Mouse (Mus musculus) left cerebral cortex, adult 18-20 months (tissue): ENCODE measurements around the gene Hdac7. TPM values are rescaled to one million over a fixed set of nuclear protein-coding genes. Genes with fewer than 3 reads are reported as not detected.

Source experiments
- DNase-seq, 2 experiments: peaks; one replicate each; pipeline ENCODE4 v3.0.0; 2021 to 2022; ENCODE audit warnings: low spot score in 2 of 2, mixed read lengths in 1 of 2
- total RNA-seq, 2 experiments: library from RNA; stranded (reverse); gene quantifications; 2 replicates each; pipeline ENCODE4 v1.2.3; 2021

Hdac7 gene
- total RNA-seq, 2 experiments from 2014 or later, result 31.5 to 36.1 TPM

GRCm38 (mm10) chr15:97816199-97816994 lies 27.9 kb downstream of the Hdac7 start:
- no peak for DNase-seq

- DNase-seq, result no peak
Measured at GRCm38 (mm10) chr15:97815254-97815653, 29.0 kb downstream of the Hdac7 start.

DNA sequence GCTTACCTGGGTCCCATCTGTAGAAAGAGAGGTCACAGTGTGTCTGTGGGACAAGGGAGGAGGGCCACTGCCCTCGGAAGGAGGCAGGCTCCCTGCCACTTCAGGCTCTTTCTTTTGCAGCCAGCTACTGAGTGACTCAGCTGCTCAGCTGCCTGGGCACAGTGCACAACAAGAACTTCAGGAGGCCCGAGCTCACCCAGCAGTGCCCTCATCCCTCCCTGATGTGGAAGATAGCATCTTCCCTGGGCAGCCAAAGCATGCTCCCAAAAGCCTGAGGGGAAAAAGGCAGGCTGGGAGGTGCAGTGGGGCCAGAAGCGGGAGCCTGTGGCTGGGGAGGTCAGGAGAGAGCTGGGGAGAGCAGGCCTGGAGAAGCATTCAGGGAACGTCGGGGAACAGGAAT lies 29.6 kb downstream of the Hdac7 start:
- DNase-seq, result no peak

GRCm38 (mm10) chr15:97813452-97814204 lies 30.7 kb downstream of the Hdac7 start:
- no peak for DNase-seq

GRCm38 (mm10) chr15:97812875-97813274 lies 31.4 kb downstream of the Hdac7 start:
- no peak for DNase-seq

DNA sequence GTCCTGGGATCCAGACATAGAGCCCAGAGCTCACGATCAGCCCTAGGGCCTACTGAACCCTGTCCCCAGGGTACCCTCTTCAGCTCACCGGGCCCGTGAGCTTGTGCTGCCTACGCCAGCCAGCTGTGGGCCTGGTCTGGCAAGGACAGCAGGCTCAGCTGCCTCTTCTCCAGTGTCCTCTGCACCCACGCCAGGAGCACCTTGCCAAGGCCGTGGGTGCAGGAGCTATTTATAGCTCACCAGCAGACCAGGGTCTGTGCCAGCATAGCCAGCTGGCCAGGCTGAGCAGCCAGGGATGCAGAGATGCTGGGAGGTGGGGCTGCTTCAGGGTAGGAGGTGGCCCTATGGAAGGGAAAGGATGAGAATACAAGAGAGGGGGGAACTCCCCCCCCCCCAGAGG lies 32.2 kb downstream of the Hdac7 start:
- peak; percentile 86 to 93 for DNase-seq

DNA sequence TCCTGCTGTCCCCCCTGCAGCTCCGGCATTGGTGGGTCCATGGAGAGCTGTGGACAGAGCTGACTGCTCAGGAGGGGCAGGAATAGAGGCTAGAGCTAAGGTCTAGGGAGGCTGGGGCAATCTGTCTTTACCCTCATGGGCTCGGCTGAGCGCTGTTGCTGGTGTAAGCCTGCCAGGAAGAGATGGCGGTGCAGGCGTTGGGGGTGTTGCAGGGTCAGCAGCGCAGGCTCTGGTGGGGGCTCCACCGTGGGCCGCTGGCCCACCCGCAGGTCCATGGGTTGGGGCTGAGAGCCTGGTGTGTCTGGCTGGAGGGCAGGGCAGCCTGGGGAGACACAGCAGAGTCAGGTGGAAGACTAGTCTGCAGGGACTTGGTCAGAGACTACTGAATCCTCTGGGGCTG lies 33.0 kb downstream of the Hdac7 start:
- no peak for DNase-seq

- DNase-seq, result no peak
Measured at GRCm38 (mm10) chr15:97810399-97810798, 33.9 kb downstream of the Hdac7 start.

DNA sequence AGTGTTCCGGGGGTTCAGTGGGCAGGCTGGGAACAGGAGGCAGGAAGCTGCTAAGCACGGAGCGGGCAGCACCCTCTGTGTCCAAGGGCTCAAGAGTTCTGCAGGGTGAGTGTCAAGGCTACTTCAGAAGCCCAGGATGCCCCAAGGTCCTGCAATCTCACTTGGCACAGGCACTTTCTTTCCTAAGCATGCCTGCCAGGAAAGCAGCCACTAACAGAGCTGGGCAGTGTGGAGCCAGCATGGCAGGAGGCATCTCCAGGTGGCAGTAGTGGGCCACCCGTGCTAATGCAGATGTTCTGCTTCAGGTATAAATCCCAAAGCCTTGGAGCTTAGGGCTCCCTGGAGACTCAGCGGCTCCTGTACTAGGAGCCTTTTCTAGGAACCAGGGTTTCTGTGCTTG lies 34.4 kb downstream of the Hdac7 start:
- no peak for DNase-seq

DNA sequence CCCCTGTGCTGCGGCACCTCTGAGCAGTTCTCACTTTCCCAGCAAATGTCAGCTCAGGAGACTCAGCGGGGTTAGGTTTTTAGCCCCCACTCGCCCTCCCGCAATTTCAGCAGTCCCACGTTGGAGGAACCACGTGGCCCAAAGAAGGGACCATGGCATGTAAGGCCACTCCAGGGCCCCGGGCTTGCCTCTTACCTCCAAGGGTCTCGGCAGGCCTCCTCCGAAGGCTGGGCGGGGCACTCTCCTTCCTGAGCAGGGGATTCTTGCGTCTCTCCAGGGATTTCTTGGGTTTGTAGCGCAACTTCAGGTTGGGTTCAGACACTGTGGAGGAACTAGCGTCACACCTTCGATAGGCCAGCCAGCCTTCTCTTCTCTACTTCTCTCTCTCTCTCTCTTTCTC lies 35.1 kb downstream of the Hdac7 start:
- no peak for DNase-seq

GRCm38 (mm10) chr15:97808532-97808931 lies 35.8 kb downstream of the Hdac7 start:
- DNase-seq, result no peak

DNA sequence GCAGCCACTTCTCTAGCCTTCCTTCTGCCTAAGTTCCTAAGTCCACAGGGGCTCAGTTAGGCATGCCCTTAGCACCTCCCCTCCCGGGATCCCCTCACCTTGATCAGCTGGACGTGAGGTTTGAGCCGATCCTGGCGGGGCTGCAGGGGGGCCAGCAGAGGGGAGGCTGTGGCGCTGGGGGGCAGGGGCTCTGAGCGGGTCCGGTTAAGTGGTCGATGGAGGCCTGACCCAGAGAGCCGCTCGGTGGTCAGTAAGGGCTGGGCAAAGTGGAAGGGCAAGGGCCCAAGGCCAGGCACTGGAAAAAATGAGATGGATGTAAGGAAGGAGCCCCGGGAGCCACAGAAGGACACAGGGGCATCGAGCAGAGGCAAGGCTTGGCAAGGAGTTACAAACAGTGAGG lies 36.4 kb downstream of the Hdac7 start:
- DNase-seq, result no peak

DNA sequence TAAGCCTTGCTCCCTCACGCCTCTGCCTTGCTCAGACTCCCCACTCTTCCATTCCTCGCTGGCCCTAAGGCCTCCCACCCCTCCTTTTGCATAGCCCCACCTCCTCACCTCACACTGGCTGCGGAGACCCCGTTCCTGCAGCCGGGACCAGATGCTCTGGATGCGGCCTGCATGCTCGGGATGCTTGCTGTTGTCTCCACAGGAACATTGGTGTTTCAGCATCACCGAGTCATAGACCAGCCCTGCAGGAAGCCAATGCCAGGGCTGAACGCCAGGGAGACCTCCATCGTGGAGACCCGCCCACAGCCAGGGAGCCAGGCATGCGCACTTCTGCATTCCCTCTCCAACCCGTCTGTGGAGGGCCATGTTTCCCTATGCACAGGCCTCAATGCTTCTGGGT lies 41.7 kb downstream of the Hdac7 start:
- no peak for DNase-seq

GRCm38 (mm10) chr15:97801811-97802210 lies 42.5 kb downstream of the Hdac7 start:
- no peak for DNase-seq

- no peak for DNase-seq
Measured at GRCm38 (mm10) chr15:97800853-97801252, 43.4 kb downstream of the Hdac7 start.

- DNase-seq, result no peak
Measured at GRCm38 (mm10) chr15:97799446-97799845, 44.9 kb downstream of the Hdac7 start.

DNA sequence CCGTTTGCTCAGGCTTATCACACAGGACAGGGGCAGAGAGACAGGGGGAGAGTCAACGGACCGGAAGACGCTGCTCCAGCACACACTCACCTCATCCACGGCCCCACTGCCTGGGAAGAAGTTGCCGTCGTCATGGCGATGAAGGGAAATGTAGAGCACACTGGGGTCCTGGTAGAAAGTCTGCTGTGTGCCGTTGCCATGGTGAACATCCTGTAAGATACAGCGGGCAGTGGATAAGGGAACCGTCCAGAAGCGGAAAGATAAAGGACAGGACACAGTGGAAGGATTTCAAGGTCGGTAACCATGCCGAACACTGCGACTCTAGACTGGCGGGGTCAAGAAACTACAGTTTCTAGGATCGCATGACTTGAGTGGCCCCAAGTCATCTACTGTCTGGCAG lies 46.2 kb downstream of the Hdac7 start:
- DNase-seq, result no peak

GRCm38 (mm10) chr15:97796674-97797310 lies 47.5 kb downstream of the Hdac7 start:
- DNase-seq, result no peak

- no peak for DNase-seq
Measured at GRCm38 (mm10) chr15:97795559-97796235, 48.6 kb downstream of the Hdac7 start.

GRCm38 (mm10) chr15:97794268-97794667 lies 50.0 kb downstream of the Hdac7 start:
- no peak for DNase-seq

GRCm38 (mm10) chr15:97793386-97794153 lies 50.7 kb downstream of the Hdac7 start:
- no peak for DNase-seq
